Mouse (Mus musculus) embryo, embryonic 10 days (tissue): Measurements from ENCODE around the gene Cachd1.

Source experiments
- DNase-seq: peaks from one replicate; pipeline ENCODE4 v3.0.0-alpha.2; 2015; ENCODE audit warnings: low spot score

The Cachd1 gene

DNA sequence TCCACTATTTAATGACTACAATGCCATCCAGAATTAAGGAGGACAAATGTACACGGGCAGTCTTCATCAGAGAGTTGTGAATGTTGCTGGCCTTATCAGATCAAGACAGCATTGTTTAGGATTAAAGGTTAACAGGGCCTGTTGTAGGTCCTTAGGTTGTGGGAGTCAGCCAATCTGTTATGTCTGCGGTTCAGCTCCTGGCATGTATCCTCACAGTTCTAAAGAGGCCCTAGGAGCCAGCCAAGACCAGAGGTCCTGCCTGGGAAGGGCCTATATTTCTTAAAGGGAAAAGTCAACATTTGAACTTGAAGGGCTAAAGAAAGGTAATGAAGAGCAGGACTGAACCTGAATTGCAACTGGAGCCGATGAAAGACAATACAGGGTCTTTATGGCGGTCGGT, 13.7 kb downstream of the Cachd1 start:
- DNase-seq = no peak

- peak; percentile 77 for DNase-seq
These were observed 16.7 kb downstream of the Cachd1 start for GRCm38 (mm10) chr4:100793147-100793546.

DNA sequence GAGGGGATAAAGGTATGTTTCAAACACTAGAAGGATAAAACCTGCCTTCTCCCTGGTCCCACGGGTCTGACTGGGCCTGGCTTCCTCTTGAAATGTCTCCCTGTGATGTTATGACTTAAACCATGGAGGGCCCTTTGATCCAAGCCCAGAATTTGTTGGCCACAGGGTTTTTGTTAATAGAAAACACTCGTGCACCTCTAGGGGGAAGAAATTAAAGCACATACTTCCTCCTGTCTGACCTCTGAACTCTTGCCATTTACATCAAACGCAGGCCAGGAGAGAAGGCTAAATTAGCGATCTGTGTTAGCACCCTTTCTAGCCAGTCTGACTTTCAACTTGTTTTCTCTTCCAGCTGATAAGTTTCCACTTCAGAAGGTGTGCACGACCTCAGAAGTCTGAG, 19.0 kb downstream of the Cachd1 start:
- DNase-seq = peak; percentile 64

DNA sequence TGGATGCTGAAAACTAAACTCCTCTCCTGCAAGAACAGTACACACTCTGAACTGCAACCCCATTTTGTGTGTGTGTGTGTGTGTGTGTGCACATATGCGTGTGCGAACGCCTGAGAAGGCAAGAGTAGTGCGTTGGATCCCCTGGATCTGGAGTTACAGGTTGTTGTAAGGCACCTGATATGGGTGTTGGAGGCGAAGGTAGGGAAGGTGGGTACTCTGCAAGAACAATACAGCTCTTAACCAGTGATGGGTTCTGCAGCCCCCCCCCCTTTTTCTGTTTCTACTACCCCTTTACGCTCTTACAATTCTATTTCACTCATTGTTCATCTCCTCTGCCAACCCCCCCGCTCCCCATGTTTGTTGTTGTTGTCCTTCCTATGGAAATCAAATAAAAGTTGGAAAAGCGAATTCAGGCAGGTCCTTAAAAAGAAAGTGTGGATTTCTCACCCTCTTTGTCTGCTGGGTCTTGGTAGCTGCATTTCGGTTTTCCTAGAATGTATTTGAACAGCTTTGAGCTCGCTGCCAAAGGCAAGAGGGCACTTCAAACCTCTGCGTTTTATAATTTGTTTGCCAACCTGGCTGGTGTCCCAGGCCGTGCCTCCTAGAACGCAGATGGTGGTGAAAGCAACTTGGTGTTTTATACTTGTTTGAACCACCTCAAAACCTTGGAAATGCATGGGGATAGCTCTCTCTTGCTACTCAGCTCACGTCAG, 24.4 kb downstream of the Cachd1 start:
- no peak for DNase-seq

- DNase-seq = no peak
These were observed 24.9 kb downstream of the Cachd1 start for GRCm38 (mm10) chr4:100801443-100801786.

GRCm38 (mm10) chr4:100811057-100811695, 34.7 kb downstream of the Cachd1 start:
- DNase-seq = no peak

GRCm38 (mm10) chr4:100811802-100812510, 35.5 kb downstream of the Cachd1 start:
- no peak for DNase-seq

DNA sequence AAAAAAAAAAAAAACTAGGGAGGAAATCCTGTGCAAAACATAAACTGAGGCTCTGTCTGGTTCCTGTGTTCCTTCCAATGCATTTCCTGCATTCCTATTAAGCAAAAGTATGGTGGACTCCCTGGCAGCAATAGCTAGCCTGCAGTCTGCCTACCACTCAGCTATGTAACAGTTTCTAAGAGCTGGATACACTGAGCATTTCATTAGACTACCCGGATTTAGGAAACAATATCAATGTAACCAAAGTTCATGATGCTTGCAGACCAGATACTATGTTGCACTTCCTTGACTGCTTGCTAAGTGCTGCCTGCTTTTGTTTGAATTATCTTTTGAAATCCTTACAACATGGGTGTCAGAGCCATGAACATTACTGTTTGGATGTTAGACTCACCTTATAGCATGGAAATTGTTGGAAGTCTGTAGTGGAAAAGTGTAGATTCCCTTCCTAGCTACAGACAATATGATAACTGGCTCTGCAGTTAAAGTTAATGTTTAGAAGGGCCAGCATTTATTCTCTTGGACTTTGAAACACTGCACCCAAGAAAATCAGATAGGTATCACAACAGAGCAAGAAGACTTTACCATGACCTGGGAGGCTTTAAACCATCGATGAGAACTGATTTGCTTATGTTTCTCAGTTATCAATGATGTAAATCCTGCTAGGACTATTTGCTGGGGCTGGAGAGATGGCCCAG, 37.4 kb downstream of the Cachd1 start:
- no peak for DNase-seq

DNA sequence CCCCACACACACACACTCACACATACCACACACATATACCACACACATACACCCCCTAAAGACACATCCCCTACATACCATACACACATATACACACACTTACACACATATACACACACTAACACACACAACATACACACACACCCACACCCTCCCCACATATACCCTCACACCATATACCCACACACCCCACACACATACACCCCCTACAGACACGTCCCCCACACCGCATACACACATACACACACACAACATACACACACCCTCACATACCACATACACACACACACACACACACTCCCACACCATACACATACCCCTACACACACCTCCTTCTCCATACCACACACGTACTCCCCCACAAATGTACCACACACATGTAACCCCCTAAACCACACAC, 42.8 kb downstream of the Cachd1 start:
- no peak for DNase-seq

- no peak for DNase-seq
These were observed 46.1 kb downstream of the Cachd1 start for GRCm38 (mm10) chr4:100822526-100822925.

GRCm38 (mm10) chr4:100827374-100827773, 50.9 kb downstream of the Cachd1 start:
- peak; percentile 38 for DNase-seq

DNA sequence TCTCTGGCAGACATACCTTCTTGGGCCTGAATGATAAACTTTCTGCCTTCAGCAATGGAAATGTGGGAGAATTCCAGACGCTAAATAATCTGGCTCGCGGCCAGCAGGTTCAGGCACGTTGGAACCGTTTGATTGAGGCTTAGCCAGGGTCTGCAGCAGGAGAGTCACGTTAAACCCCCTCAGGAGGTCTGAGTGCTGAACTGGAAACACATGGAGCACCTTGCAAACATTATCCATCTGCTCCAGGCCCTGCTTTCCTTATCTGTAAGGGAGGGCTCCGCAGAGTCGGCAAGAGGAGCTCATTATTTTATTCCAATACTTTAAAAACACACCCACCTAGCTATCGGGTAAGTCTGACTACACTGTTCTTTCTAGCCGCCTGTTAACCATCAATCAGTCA, 52.3 kb downstream of the Cachd1 start:
- DNase-seq = peak; percentile 72

- no peak for DNase-seq
These were observed 60.7 kb downstream of the Cachd1 start for GRCm38 (mm10) chr4:100837205-100837604.

DNA sequence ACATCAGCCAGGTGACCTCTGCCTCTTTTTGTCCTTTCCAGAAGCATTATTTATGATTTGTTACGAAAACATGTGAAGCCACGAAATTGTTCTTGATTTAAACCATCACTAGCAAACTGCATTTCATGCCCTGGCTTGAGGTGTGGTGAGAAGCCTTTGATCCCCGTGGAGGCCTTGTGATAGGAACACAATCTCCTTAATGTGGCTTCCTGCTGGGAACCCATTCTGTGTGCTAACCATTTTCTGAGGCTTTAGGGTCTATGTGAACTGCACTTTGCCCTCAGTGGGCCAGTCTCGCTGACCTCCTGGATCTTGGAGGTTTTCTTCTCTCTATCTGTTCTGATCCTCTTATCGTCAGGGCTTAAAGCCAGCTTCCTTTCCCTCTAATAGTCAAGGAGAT, 66.2 kb downstream of the Cachd1 start:
- peak; percentile 46 for DNase-seq

- DNase-seq = no peak
These were observed 66.6 kb downstream of the Cachd1 start for GRCm38 (mm10) chr4:100843119-100843518.

GRCm38 (mm10) chr4:100850846-100851495, 74.5 kb downstream of the Cachd1 start:
- no peak for DNase-seq

DNA sequence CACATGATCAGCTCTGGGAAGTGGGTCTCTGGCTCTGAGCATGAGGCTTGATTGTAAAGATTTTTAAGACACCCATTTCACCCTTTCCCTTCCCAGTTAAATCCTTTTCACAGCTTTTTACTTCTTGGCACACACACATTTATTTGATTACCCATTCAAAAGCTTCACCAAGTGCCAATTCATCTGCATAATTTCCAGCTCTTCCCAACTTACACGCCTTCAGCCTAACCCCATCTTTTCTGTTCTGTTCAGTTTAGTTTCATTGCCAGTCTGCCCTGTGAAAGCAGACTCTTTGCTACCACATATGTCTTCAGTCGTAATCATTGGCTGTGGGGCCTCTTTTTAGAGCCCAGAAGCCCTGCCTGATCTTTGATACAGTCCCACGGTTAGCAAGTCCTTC, 76.0 kb downstream of the Cachd1 start:
- no peak for DNase-seq

- DNase-seq = no peak
These were observed 77.0 kb downstream of the Cachd1 start for GRCm38 (mm10) chr4:100853426-100853825.

- DNase-seq = no peak
These were observed 78.9 kb downstream of the Cachd1 start for GRCm38 (mm10) chr4:100855373-100855772.

DNA sequence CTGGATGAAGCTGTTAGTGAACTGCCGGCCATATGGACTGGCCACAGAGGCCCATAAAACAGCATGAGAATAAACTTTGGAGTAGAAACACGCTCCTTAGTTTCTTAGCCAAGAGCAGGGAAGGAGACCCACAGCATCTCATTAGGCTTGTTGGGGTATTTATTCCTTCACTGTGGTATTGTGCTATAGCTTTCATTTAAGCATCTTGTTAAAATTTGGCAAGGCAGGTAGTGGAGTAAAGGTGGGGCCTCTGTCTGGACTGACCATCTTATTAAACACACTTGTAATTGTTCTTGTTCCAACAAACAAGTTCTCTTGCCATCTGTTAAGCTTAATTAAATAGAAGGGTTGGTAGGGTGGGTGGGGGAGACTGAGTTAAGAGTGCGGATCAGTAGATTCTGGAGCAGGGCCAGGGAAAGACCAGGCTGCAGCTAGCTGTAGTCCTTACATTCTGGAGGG, 81.0 kb downstream of the Cachd1 start:
- no peak for DNase-seq

- DNase-seq = no peak
These were observed 87.5 kb downstream of the Cachd1 start for GRCm38 (mm10) chr4:100863861-100864428.

DNA sequence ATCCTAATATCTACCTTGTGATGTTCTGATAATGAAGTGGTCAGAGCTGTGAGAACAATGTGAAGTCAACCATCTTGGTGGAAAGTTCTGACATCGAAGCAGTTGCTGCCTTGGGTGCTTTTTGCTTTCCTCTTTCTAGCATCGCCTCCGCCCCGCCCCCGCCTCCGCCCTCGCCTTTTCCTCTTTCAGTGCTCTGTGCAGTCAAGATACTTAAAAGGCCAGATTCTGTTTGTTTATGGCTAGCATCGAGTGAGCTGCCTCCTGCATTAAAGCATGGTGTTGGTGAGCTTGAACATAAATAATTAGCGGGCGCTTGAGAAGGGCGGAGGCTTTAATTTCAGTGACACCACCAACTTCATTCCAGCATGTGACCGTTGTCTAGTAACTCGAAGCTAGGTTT, 88.9 kb downstream of the Cachd1 start:
- DNase-seq = peak; percentile 25
